Mouse (Mus musculus): ENCODE data around the gene Enpp1.

The Enpp1 gene

DNA sequence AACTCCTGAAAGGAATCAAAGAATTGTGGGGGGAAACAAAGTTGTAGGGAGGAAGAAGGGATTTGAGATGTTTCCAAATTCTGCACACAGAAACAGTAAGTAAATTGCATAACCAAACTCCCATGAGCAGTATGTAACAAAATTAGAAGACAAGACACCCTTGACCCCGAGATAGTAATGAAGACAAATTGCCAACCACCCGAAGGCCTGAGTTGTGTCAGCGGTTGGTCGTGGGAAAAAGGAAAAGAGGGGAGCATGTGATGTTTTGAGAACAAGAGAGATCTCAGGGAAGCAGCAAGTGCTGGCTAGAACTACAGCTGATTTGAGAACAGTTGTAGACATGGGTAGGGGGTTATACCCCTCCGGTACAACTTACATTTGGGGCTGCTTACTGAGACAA, 112.2 kb downstream of the Enpp1 start:
- intact Hi-C loops (cut with DNase I), result no loop called here

DNA sequence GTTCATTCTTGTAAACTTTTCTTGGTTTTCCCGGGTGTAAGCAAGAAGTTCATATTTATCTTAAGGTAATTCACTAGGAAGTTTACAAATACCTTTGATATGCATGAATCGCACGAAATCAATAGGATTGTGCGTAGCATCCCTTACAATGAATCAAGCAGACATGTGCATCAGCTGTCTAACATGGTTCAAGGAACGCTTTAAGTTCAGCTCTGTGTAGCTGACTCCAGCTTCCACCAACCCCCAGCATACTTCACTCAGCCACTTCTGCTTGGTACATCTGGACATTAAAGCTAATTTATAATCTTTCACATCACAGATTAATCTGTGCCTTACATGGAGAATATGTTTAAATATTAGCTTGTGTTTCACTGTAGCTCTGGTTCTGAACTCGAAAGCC, 113.3 kb downstream of the Enpp1 start:
- intact Hi-C loops (cut with DNase I), result no loop called here

DNA sequence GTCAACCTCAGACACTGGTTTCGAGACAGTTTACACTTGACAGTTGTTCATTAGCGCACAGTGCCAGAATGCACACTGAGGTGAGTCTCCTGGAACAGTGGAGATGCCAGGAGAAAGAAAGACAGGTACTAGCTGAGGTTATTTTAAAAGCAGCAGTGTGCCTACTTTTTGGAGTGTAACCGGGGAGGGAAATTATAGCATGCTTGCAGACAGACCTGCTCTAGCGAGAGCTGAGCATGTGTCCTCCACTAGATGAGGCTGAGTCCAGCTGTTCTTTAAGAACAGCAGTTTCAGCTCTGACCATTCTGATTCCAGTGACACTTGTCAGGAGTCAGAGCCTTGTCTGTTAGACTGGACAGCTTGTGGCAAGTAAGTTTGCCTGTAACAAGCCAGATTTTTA, 114.2 kb downstream of the Enpp1 start:
- intact Hi-C loops (cut with DNase I), result no loop called here

DNA sequence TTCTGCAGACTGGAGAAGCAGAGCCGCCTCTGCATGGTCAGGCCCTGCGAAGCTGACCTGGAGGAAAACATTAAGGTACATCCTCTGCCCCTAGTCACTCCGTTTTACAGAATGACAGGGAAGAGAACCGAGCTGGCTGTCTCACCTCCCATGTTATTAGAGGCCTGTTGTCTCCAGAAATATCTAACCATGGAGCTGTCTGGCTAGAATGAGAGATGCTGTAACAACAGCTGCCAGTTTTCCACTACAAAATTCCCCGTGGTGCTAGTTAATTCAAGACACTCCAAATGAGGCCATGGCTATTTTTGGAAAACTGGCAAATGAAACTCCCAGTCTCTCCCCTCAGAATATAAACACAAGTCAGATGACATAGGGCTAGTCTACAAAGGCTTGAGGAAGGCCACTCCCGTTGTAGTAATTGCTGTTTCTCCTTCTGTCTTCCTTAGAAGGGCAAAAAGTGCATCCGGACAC, 115.1 kb downstream of the Enpp1 start:
- intact Hi-C loops (cut with DNase I), result no loop called here

DNA sequence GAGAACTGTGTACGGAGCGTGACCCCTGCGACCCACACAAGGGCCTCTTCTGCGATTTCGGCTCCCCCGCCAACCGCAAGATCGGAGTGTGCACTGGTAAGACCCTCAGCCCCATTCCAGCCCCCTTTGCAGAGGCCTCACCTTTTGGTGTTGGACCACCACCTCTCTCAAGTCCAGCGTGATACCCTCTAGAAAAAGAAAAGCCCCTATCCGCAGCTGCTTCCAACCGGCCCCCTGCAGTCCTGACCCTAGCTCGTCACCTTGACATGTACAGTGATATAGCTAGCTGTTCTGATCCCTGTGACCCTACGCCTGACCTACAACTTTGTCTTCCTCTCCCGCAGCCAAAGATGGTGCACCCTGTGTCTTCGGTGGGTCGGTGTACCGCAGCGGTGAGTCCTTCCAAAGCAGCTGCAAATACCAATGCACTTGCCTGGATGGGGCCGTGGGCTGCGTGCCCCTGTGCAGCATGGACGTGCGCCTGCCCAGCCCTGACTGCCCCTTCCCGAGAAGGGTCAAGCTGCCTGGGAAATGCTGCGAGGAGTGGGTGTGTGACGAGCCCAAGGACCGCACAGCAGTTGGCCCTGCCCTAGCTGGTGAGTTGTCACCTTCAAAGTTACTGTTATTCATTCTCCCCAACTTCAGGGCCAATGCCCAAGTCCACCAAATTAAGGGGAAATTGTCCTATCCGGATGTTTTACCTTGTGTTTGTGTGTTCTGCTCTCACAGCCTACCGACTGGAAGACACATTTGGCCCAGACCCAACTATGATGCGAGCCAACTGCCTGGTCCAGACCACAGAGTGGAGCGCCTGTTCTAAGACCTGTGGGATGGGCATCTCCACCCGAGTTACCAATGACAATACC, 115.7 kb downstream of the Enpp1 start:
- intact Hi-C loops (cut with DNase I), result no loop called here

DNA sequence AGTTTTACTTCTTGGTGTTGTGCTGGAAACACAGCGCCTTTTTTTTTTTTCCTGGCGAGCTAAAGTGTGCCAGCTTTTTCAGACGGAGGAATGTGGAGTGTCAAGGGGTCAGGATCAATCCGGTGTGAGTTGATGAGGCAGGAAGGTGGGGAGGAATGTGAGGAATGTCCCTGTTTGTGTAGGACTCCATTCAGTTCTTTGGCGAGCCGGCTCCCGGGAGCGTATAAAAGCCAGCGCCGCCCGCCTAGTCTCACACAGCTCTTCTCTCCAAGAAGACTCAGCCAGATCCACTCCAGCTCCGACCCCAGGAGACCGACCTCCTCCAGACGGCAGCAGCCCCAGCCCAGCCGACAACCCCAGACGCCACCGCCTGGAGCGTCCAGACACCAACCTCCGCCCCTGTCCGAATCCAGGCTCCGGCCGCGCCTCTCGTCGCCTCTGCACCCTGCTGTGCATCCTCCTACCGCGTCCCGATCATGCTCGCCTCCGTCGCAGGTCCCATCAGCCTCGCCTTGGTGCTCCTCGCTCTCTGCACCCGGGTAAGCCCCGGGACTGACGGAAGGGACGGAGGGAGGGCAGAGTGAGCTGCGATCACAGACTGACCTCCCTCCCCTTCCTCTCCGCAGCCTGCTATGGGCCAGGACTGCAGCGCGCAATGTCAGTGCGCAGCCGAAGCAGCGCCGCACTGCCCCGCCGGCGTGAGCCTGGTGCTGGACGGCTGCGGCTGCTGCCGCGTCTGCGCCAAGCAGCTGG, 116.5 kb downstream of the Enpp1 start, which contains the start of gene Ccn2:
Gene Ccn2 (plus strand): TSS at position 193 of the 753 bp plus-strand sequence.
- intact Hi-C loops (cut with DNase I), result no loop called here

DNA sequence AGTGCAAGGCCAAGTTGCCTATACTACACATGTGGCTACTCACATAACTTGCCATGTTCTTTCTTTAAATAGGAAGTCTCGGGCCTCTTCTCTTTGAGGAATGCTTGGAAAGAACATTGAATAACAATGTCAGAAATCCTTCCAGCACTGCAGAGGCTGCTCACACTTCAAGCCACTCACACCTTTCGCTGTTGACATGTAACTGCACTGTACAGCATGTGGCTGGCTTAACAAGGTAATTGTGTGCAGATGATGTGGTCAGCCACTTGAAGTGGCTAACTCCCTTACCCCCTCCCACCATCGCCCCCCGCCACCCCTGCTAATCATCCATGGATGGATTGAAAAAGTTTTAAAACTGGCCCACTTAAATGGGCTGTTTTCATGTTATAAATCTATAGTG, 118.4 kb downstream of the Enpp1 start:
- intact Hi-C loops (cut with DNase I), result no loop called here

DNA sequence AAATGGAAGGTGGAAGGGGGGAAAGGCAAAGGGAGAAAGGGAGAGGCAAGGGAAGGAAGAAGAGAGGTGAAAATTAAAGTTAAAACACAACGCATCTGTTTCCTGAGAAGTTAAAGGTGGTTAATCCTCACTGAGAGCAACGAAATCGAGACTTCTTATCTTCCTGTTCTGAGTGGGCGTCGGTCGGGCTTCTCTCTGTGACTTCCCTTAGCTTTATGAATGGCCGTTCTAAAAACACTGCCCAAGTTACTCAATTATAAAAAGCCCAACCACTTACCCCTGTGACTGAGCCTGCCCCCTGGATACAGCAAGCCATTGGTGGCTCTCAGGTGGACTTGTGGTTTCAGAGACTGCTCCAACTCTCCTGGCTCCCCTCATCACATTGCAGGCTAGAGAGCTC, 119.0 kb downstream of the Enpp1 start:
- intact Hi-C loops (cut with DNase I), result no loop called here

DNA sequence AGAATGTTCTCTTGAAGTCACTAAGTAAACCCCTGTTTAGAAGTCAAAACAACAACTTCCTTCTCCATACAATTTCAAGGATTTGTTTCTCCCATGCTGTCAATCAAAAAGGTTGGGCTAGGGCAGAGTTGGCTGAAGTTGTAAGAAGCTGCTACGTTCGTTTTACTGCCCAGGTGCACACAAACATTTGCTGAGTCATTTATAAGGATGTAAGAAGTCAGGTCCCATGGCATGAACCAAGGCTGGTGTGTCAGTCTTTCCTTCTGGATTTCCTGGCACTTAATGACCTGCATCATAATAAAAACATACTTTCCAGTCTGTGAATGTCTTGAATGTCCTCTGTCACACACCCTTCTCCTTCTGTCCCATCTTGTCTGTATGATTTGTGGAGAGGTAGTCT, 119.6 kb downstream of the Enpp1 start:
- intact Hi-C loops (cut with DNase I), result no loop called here

DNA sequence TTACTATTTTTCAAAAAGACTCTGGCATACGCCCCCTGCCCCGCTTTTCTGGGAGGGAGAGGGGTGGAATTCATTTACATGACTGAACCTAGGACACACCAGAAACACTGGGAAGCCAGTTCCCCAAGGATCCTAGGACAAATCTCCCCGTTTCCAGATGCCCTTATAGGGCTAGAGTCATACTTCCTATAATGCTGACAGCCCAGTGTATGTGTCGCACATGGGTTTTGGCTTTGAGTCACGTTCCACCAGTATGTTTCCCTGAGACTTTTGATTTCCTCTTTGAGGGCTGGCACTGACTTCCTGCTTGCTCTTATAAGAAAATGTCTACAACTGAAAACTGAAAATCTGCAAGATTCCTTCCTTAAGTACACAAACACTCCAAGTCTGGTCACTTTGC, 120.2 kb downstream of the Enpp1 start:
- intact Hi-C loops (cut with DNase I), result loop anchor here (1.0 kb wide), 1 partner anchor 181 kb away; no protein-coding TSS in a partner anchor

DNA sequence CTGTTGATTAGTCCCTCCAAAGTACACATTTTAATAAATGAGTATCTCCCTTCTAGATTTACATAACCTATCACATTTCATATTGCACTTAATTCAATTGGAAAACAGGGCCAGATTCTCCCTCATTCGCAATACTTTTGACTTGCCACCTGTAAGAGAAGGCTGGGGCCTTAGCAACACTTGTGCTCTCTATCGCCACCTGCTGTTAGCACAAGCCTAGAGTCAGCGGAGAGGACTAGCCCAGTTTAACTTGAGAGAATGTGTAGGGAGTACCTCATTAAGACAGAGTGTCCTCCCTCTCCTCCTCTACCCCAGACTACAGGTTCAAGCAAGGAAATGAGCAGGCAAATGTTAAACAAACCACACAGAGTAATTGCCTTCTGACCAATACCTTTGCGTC, 120.8 kb downstream of the Enpp1 start:
- intact Hi-C loops (cut with DNase I), result loop anchor here (1.0 kb wide), 1 partner anchor 181 kb away; no protein-coding TSS in a partner anchor

DNA sequence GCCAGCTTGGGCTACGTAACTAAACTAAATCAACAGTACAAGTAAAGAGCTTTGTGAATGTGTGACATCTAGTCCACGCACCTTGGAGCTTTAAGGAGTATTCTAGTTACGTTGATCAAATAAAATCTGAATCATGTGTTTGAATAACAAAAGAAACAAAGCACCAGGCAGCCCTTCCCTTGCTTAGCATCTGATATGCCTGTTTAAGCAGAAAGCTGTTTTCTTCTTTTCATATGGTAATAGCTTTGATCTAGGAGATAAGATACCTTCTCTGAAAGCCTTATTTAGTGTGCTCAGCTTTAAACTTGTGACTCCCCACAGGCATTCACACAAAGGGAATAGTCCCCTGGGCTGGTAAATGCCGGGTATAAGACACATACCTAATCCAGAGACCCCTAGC, 121.4 kb downstream of the Enpp1 start:
- intact Hi-C loops (cut with DNase I), result no loop called here

DNA sequence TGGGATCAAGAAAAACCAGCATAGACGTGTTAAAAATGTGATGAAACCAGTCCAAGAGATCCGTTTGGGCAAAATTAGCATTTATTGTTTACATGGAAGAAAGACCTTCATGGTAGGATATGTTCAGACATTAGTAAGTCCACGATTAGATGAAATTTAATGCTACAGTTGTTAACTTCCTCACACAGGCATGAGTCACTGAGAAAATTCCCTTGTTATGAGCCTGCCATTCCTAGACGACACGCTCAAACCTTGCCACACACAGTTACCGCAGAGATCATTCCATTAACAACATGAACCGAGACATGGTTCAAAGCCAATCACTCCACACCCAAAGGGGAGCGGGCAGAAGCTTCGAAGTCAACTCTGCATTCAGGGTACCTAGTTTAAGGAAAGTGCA, 122.7 kb downstream of the Enpp1 start:
- intact Hi-C loops (cut with DNase I), result no loop called here

DNA sequence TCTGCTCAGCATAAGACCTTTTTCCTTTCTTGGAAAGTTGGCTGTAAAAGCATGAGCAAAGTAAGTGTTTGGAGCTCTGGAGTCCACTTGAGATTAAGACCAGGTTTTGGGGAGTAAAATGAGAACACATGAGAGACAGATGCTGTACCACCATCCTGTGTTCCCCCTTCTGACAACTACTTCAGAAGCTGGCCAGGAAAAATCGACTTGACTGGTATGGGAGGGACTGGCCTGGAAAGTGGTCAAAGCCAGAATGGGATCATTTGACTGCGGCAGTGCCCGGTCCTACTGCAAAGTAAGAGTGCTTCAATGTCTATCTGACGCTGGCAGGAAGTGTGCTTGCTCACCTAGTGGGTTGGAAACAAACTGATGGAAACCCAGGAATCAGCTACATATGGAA, 123.1 kb downstream of the Enpp1 start:
- intact Hi-C loops (cut with DNase I), result no loop called here

Measured in adrenal gland (tissue).